Mouse (Mus musculus): ENCODE results near the gene Myo1b.
"Not testable (repeated sequence)": the region's sequence is repeated elsewhere in the genome, so short reads cannot be mapped to it uniquely, and the experiment has no call there.

Gene Myo1b

GRCm38 (mm10) chr1:51895961-51896360 is 19.9 kb downstream of the Myo1b start:
- no peak for DNase-seq (ENCODE audit: low read depth, low spot score)

GRCm38 (mm10) chr1:51894721-51895120 is 21.1 kb downstream of the Myo1b start:
- DNase-seq (ENCODE audit: low read depth, low spot score): no peak

GRCm38 (mm10) chr1:51893521-51894355 is 22.1 kb downstream of the Myo1b start:
- DNase-seq (ENCODE audit: low read depth, low spot score): no peak

- no peak for DNase-seq (ENCODE audit: low read depth, low spot score)
Measured at GRCm38 (mm10) chr1:51892005-51892404, 23.9 kb downstream of the Myo1b start.

GRCm38 (mm10) chr1:51888046-51888813 is 27.6 kb downstream of the Myo1b start:
- no peak for DNase-seq (ENCODE audit: low read depth, low spot score)

- DNase-seq (ENCODE audit: low read depth, low spot score): no peak
Measured at GRCm38 (mm10) chr1:51885356-51885983, 30.4 kb downstream of the Myo1b start.

- DNase-seq (ENCODE audit: low read depth, low spot score): no peak
Measured at GRCm38 (mm10) chr1:51883211-51883610, 32.7 kb downstream of the Myo1b start.

- DNase-seq (ENCODE audit: low read depth, low spot score): no peak
Measured at GRCm38 (mm10) chr1:51882752-51883151, 33.1 kb downstream of the Myo1b start.

GRCm38 (mm10) chr1:51879927-51880814 is 35.7 kb downstream of the Myo1b start:
- DNase-seq (ENCODE audit: low read depth, low spot score): no peak

GRCm38 (mm10) chr1:51879333-51879770 is 36.5 kb downstream of the Myo1b start:
- DNase-seq (ENCODE audit: low read depth, low spot score): no peak

GRCm38 (mm10) chr1:51875462-51876225 is 40.2 kb downstream of the Myo1b start:
- DNase-seq (ENCODE audit: low read depth, low spot score): no peak

- DNase-seq (ENCODE audit: low read depth, low spot score): no peak
Measured at GRCm38 (mm10) chr1:51872493-51873261, 43.2 kb downstream of the Myo1b start.

- DNase-seq (ENCODE audit: low read depth, low spot score): not testable (repeated sequence)
Measured at GRCm38 (mm10) chr1:51871234-51871633, 44.6 kb downstream of the Myo1b start.

GRCm38 (mm10) chr1:51862828-51863421 is 52.9 kb downstream of the Myo1b start:
- no peak for DNase-seq (ENCODE audit: low read depth, low spot score)

GRCm38 (mm10) chr1:51860837-51861236 is 55.0 kb downstream of the Myo1b start:
- DNase-seq (ENCODE audit: low read depth, low spot score): no peak

- DNase-seq (ENCODE audit: low read depth, low spot score): no peak
Measured at GRCm38 (mm10) chr1:51856946-51857345, 58.9 kb downstream of the Myo1b start.

GRCm38 (mm10) chr1:51856245-51856915 is 59.5 kb downstream of the Myo1b start:
- DNase-seq (ENCODE audit: low read depth, low spot score): no peak

GRCm38 (mm10) chr1:51855541-51856244 is 60.2 kb downstream of the Myo1b start:
- no peak for DNase-seq (ENCODE audit: low read depth, low spot score)

Data from embryo, embryonic 11.5 days (tissue).